Mouse (Mus musculus) embryonic stem cell, embryonic (primary cell): ENCODE measurements at regions not wholly inside any gene's neighbourhood (a gene's known extent, or its start where the extent isn't known, plus 50 kb on each side); places are given as distances from the start of the nearest gene placed in this dataset.

Source experiments
- CTCF ChIA-PET, 4 experiments: fragments of 300-600 bp in 2 of 4; fragments of 350-600 bp in 2 of 4; sonication (Branson Sonifier 250); formaldehyde crosslinking; loops; one replicate each; lab custom pipeline; 2022; ENCODE audit warnings: inconsistent platforms in 2 of 4; lab: Charles Lee
- POLR2A ChIA-PET, 4 experiments: fragments of 300-600 bp in 2 of 4; fragments of 350-600 bp in 2 of 4; sonication (Branson Sonifier 250); formaldehyde crosslinking; loops; one replicate each; lab custom pipeline; 2022; ENCODE audit warnings: antibody characterized with exemption in 4 of 4, inconsistent platforms in 1 of 4; lab: Charles Lee

DNA sequence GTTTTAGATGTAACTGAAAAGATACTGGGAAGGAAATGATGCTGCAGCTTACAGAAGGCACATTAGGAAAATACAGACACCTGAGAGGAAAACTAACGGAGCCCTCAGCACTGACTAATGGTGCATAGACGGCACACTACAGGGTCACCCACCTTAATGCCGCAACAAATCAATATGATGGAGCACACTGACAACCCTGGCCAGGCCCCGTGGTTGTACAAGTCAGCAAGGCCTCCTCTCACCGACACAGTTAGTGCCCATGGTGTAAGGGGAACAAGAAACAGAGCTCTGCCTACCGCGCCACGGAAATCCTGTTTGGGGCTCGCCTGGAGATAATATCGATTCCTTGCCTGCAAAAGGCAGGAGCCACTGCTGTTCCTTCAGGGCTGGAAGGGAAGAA is 273.9 kb downstream of the Prim2 start:
- CTCF ChIA-PET, result no interaction called here
- POLR2A ChIA-PET, result no interaction called here

DNA sequence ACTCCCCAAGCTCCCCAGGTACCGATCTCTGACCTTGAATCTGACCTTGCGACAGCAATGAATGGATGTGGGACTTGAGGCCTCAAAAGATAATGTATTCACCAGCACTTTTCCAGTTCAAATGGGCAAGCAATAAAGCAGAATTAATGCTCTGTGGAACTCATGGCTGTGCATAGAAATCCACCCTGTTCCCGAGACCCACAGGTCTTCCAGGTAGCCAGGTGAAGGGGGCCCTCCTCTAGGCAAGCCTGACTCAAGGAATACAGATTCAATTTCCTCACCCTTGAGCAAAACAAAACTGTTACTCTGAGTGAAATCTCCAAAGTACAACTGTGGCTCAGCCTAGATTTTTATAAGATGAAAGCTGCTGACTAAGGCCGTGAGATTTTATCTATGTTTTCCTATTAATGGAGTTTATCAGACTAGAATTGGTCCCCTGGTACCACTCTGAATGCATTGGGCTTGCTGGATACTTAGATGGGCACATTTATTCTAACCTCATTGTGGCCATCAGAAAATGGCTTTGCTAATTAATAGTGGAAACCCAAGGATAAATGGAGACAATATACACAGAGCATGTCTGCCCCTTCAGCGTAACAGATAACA is 274.5 kb downstream of the Prim2 start:
- POLR2A ChIA-PET, result no interaction called here
- CTCF ChIA-PET, result no interaction called here

DNA sequence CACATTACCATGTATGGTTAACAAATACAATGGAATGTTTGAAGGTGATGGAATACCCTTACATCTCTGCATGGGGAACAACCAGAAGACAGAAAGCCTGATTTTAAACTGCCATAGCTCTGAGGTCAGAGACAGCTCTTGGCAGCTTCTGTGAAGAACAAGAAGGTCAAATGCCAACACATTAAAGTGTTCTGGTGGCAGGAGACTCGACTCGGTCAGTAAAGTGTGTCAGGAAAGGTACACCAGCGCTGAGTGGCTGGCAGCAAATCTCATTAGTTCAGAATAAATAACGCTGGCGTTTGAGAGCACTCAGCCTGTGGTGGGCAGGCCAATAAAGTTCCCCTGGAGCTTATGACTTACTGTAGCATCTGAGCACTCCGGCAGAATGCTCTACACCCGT is 298.8 kb downstream of the Prim2 start:
- CTCF ChIA-PET, result no interaction called here
- POLR2A ChIA-PET, result no interaction called here

DNA sequence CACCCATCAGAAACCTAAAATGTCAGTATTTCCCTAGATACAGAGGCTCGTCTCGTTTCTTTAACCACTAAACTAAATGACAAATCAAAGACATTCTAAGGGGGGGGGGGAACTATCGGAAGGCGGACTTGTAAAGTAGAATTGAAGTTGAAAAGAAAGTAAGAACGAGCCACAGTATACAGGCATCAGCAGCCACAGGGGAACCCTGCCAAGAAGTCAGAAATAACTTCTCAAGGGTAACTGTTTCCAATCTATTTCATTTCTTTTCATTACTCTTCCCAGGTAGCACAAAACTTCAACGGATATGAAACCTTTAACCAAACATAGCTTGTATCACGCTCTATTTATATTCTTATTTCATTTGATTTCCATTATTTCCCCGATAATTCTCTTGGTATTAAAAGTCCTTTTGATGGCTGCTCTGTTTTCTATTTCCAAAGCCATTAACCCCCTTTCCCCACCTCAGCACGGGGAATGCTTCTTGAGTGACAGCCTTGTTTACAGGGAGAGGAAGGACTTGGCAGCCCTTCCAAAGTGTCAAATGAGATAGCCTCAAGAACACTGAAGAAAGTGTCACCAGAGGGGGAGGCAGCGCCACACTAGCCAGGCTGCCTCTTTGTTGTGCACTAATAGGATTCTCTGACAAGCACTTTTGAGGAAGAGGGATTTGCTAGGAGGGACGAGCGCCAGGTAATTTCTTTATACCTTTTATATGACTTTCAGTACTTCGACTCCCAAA is 306.7 kb downstream of the Prim2 start:
- POLR2A ChIA-PET, result interaction anchor here in 1 of 4 experiments (0.5 kb wide), 1 partner anchor 431 kb away, joined by 4 read pairs; no protein-coding TSS in a partner anchor
- CTCF ChIA-PET, result no interaction called here

DNA sequence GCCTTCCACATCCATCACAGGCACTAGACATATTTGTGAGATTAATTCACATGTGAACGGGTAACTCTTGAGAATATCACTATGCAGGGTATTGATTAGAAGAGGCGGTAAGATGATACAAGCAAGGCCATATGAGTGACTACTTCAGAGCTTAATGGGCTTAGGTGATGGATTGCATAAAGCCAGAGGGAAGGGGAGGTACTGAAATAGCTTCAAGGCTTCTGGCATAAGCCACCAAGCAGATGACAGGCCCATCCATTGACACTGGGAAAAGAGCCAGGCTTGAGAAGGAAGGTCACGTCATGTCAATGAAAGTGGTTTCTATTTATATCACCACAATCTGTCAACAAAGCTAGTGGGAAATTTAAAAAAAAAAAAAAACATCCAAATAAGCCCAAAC is 335.5 kb downstream of the Prim2 start:
- CTCF ChIA-PET, result interaction anchor here in 1 of 4 experiments (0.6 kb wide), 1 partner anchor 735 kb away, joined by 3 read pairs; no protein-coding TSS in a partner anchor
- POLR2A ChIA-PET, result no interaction called here
